Mouse (Mus musculus) brain, adult 2 months (tissue): ENCODE data around the gene Ddah1.

ENCODE experiments used
- DNase-seq: peaks from one replicate; pipeline ENCODE4 v3.0.0; 2011; ENCODE audit warnings: low read depth, low spot score

The Ddah1 gene

GRCm38 (mm10) chr3:145764416-145764815, 5.9 kb downstream of the Ddah1 start:
- DNase-seq = no peak

DNA sequence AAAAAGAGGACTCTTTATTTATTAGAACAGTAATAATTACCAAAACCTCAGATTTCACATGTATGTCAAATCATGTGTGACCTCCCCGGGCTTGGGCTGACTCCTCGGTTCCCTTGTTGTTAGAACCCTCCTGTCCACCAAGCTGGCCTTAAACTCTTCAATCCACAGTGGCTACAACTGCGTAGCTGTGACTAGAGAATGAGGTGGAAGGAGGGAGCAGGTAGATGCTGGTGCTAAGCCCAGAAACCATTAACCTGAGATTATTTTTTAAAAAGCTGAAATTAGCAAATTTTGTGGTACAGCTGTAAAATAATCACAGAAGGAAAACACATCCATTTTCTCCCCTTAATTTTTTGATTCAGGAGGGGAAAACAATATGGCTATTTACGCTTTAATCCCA, 10.0 kb downstream of the Ddah1 start:
- DNase-seq = no peak

- DNase-seq = no peak
These were observed 14.9 kb downstream of the Ddah1 start for GRCm38 (mm10) chr3:145773384-145773783.

DNA sequence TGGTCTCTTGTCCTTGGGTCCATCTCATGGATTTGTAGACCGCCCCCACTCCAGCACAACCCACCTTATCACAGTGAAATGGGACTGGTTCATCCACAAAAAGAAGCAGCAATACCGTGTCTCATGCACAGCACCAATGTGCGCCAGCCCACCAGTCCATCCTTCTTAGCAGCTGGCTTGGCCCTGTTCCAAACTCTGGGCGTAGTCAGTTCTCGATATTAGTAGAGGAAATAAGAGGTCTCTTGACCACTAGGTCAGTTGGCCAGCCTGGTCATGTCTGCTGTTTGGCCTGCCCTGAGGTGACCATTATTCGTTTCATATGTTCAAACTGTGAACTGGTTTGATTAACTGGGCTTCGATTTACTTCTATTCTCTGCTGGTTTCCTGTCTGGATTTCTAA, 15.9 kb downstream of the Ddah1 start:
- DNase-seq = no peak

DNA sequence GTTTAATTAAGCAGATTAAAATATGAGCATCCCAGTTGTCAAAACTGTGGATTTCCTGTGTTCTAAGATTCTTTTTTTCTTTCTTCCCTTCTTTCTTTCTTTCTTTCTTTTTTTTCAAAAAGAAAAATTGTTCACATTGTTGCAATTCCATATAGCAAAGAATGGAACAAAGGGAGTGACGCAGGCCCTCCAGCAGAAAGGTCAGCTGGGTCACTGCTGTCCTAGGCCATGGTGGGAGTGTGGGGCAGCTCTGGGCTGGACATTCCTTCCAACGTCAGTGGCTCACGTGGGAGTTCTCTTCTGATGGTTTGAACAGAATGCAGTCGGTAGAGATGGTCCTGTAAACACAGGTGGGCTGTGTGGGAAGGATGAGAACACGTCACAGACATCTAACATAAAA, 16.8 kb downstream of the Ddah1 start:
- no peak for DNase-seq

- no peak for DNase-seq
These were observed 17.4 kb downstream of the Ddah1 start for GRCm38 (mm10) chr3:145775862-145776261.

DNA sequence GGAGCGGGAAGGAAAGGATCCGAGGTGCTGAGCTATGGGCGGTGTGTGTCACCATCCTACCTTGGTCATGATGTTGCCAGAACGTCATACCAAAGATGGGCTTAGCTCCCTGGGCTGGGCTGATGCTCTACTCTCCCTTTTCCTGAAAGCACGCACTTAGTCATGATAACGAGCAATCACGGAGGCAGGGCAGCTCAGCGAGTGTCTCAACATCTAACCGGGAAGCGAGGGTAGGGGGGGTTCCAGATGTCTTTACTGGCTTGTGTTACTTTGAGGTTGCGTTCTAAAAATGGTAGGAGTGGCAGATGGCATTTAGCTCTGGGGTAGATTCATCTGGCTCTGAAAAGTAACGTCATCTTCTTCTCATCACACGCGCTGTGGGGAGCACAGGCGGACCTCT, 18.5 kb downstream of the Ddah1 start:
- peak; percentile 63 for DNase-seq

DNA sequence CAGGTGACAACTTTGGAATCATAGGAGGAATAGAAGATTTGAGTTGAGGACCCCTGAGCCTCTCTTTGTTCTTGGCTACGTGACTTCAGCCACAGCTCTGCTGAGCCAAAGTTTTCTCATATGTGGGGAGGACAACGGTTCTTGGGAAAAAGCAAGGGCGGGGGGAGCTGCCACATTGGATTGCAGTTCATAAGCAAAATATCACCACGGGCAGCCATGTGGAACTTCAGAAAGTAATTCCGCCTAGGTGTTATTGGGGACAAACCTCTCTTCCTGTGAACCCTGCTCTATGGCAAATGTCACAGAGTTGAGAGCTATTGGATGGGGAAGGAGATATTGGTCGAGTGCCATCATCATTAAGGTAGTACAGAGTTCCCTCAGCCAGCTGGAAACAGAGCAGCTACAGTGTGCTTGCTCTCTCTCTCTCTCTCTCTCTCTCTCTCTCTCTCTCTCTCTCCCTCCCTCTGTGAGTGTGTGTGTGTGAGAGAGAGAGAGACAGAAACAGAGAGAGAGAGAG, 20.0 kb downstream of the Ddah1 start:
- no peak for DNase-seq

- DNase-seq = no peak
These were observed 21.0 kb downstream of the Ddah1 start for GRCm38 (mm10) chr3:145779279-145779973.

GRCm38 (mm10) chr3:145780784-145781442, 22.4 kb downstream of the Ddah1 start:
- no peak for DNase-seq

- no peak for DNase-seq
These were observed 26.8 kb downstream of the Ddah1 start for GRCm38 (mm10) chr3:145785244-145785643.

GRCm38 (mm10) chr3:145787303-145787702, 28.8 kb downstream of the Ddah1 start:
- no peak for DNase-seq

- DNase-seq = no peak
These were observed 30.6 kb downstream of the Ddah1 start for GRCm38 (mm10) chr3:145789114-145789513.

DNA sequence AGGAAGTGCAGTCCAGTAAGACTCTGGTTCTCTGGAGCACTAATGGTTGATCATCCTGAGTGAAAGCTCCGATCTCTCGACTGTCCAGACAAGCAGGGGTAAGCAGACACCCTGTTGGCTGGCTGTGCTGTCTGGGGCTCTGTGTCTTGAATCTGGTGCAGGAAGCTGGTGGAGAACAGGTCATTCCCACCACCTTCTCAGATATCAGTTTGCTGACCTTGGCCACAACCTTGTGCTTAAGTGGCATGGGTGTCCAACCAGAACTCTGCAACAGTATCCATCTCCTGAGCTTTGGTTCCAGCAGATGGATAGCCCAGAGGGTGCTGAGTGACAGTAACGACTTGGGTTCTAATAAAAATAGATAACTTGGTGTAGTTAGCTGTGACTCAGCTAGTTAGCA, 31.8 kb downstream of the Ddah1 start:
- DNase-seq = no peak

DNA sequence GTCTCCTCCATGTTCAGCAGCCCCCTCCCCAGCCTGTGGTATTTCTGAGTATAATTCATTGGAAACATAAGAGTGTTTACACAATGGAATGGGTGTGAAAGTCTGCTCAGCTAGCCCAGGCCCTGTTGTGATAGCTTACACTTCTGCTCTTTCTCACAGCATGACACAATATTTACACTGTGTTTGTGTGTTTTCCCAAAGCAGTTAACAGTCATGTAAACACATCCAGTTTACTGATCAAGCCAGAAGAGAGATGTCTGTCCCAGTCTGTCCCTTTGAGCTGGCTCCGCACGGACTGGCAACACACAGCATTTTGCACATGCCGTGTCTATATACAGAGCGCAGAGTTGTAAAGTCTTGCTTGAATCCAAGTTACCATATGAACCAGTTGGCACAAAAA, 32.2 kb downstream of the Ddah1 start:
- no peak for DNase-seq

DNA sequence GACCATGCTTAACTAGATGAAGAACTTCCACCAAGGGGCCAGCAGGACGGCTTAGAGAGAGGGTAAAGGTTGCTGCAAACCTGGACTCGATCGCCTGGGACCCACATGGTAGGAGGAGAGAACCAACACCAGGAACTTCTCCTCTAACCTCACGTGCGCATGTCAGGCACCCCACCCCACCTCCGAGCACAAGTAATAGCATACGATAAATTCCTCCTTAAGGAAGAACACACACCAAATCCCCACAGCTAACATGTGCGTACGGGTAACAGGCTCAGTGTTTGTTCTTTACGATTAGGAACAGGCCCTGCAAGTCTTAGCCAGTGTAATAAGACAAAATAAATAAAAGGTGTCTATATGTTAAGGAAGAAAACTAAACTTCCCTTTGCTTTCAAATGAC, 35.9 kb downstream of the Ddah1 start:
- DNase-seq = no peak

- no peak for DNase-seq
These were observed 37.4 kb downstream of the Ddah1 start for GRCm38 (mm10) chr3:145795896-145796295.

DNA sequence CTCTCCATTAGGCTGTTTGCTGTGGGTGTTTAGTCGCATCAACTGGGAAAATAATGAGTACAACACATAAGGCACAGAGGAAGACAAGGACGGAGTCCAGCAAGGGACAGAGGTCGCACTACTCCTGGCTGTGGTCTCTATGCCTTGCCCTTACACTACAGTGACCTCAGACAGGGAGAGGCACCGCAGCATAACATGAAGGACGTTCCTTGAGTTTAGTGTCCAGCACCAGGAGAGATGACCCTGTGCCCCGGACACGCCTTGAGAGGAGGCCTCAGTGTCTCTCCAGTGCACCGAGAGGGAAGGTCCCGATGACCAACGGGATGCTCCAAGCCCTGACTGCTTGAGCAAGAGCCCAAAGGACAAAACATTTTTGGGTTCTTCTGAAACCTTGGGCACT, 39.6 kb downstream of the Ddah1 start:
- no peak for DNase-seq

- DNase-seq = no peak
These were observed 40.3 kb downstream of the Ddah1 start for GRCm38 (mm10) chr3:145798751-145799188.

DNA sequence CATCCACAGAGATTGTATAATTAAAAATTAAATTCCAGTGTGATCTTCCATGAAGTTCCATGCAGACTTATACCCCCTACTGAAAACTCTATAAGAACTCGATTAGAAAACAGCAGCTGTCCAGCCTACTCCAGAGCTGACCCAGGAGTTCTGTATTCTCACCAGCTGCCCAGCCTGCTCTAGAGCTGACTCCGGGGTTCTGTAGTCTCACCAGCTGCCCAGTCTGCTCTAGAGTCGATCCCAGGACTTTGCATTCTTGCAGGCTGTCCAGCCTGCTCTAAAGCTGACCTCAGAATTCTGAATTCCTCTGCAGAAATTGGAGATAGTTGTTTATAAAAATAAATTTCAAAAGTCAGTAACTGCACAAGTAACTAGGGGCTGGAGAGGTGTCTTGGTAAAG, 40.9 kb downstream of the Ddah1 start:
- no peak for DNase-seq

DNA sequence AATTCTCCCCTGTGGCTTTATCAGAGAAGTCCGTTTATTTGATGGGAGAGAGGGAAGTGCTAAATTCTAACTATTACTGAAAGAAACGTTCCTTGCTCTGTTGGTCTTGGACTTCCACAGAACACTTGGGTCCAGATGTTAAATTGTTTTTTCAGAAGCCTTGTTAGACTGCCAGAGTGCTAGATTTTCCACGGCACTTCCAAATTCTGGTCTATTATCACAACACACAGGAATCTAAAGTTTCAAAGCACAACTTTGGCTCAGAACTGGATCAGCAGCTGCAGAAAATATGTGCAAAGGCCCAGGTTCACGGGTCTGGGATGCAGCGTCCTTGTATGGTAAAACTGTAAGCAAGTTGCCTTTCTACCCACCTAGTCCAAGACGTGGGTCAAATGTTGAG, 43.6 kb downstream of the Ddah1 start:
- DNase-seq = no peak

DNA sequence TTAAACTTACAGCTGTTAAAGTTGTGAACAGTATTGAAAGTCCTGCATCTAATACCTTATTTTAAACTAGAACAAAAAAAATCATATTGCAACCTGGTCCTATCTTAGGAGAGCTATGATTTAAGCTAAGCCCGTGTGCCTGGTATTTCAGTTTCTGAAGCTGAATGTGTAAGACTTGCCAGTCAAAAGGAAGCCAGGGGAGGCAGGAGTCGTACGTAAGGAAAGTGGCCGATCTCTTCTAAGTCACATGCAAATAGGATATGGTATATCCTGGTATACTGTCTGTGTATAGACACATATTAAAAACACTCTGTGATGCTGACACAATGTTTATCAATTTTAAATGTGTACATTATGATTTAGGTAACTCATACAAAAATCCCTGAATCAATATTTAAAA, 47.4 kb downstream of the Ddah1 start:
- DNase-seq = no peak

GRCm38 (mm10) chr3:145806502-145806901, 48.0 kb downstream of the Ddah1 start:
- peak; percentile 21 for DNase-seq
